Mouse (Mus musculus): Measurements from ENCODE around the gene Ugt2b36.
"Not testable (repeated sequence)": the region's sequence is repeated elsewhere in the genome, so short reads cannot be mapped to it uniquely, and the experiment has no call there.

The Ugt2b36 gene

DNA sequence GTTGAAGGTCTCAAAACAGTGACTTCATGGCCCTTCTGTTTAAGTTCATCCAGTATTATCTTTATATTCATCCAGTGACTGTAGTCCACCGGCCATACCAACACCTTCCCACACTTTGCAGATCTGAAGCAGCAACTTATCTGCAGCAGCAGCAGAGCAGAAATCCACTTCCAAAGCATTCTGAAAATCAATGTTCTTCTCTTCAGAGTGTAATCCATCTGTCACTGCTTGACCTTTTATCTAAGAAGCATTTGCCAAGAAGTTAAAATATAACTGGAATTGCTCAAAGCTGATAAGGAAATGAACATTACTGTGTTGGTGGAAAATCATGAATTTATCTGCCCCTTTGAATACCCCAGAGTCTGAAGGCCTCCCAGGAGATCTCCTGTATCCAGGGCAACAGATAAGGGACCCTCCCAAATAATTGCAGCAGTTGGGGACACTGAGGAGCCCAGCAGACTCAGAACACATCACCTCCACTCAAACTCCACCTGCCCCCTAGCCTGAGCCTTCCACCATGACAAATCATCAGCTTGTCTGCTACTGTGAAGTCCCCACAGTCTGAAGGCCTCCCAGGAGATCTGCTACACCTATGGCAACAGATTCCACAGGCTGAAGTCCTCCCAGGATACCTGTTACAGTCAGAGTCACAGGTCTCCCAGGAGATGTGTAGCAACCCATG is at the start of gene Ugt2b36:
TSS of gene Ugt2b36 (minus strand) at position 210 of the 682 bp plus-strand sequence.
- DNase-seq (ENCODE audit: low read depth, low spot score), result no peak

- DNase-seq (ENCODE audit: low read depth, low spot score), result not testable (repeated sequence)
Observed at GRCm38 (mm10) chr5:87140196-87140595, 47.8 kb upstream of the Ugt2b36 start, which contains the start of gene Ugt2b5. Ugt2b5 (minus strand) TSS chr5:87140318.

DNA sequence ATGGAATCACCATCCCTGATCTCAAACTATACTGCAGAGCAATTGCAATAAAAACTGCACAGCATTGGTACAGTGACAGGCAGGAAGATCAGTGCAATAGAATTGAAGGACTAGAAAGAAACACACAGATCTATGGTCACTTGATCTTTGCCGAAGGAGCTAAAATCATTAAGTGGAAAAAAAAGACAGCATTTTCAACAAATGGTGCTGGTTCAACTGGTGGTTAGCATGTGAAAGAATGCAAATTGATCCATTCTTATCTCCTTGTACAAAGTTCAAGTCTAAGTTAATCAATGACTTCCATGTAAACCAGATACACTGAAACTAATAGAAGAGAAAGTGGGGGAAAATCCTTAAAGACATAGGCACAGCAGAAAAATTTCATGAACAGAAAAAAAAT is 11.3 kb upstream of the Ugt2b36 start:
- not testable (repeated sequence) for DNase-seq (ENCODE audit: low read depth, low spot score)

DNA sequence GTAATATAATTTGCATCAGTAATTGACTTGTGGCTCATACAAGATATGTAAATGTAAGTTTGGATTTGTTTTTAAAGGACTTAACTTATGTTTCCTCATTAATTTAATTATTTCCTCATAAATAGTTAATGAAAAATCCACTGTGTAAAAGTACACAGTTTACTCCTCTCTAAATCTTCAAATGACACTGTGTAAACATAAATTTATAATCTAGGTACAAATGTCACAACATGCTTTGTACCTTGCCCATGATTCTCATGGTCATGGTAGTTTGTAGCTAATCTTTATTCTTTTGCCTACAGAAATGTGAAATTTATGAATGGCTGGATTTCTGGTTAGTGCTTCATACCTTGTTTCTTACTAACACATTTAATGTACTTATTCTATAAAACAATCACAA is 1.2 kb downstream of the Ugt2b36 start:
- DNase-seq (ENCODE audit: low read depth, low spot score), result no peak

GRCm38 (mm10) chr5:87089264-87089663 is 3.1 kb downstream of the Ugt2b36 start:
- no peak for DNase-seq (ENCODE audit: low read depth, low spot score)

- no peak for DNase-seq (ENCODE audit: low read depth, low spot score)
Observed at GRCm38 (mm10) chr5:87086269-87086668, 6.1 kb downstream of the Ugt2b36 start.

DNA sequence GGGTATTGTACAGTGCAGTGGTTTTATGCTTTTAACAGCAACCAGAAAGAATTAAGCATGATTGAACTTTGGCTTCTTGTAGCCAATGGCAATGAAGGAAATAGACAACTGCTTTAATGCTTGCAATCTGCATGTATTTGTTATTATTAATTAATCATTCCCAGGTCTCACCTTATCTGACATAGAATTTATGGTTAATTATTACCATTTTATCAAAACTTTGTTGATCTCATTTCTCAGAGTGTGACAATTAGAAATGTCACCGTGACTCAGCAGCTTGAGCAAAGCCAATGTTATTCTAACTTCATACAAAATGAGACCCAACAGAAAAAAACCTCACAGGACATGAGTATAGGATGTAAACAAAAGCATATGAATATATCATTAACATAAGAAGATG is 61.7 kb downstream of the Ugt2b36 start:
- DNase-seq (ENCODE audit: low read depth, low spot score), result no peak

DNA sequence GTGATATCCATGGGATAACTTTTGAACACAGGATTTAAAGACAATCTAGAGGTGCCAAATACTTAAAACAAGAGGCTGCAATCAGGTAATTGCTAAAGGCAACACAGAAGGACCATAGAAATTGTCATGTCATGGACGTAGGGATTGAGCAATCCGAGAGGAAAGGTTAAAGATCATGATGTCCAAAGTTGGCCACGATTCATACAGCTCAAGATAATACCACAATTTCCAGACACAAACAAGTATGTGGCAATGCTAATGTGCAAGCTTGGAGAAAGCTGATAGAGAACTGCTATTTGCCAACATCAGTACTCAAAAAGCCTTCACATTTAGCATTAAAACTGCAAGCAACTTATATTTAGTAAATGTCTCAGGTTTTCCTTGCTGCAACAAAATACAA is 65.0 kb downstream of the Ugt2b36 start:
- DNase-seq (ENCODE audit: low read depth, low spot score), result no peak

Data from telencephalon, adult 2 months (tissue).